Mouse (Mus musculus) spleen, adult 2 months (tissue): Measurements from ENCODE around the gene Foxo1.

Source experiments
- CTCF ChIP-seq: fragments of 200-500 bp; IDR thresholded peaks from 2 replicates; pipeline ENCODE4 v1.5.1; 2011; ENCODE audit warnings: mild to moderate bottlenecking, inconsistent platforms; ENCODE audit not compliant: insufficient read depth, insufficient read length, insufficient replicate concordance; ENCODE audit errors: extremely low read depth
- POLR2A ChIP-seq: fragments of 200-500 bp; IDR thresholded peaks from 2 replicates; pipeline ENCODE4 v1.6.1; 2011; ENCODE audit warnings: low read depth, low read length, inconsistent platforms

GRCm38 (mm10) chr3:52296224-52296760, 28.2 kb downstream of the Foxo1 start:
- TF ChIP-seq CTCF (no peak), POLR2A (no peak)
